Mouse (Mus musculus): ENCODE measurements around the gene Olfr898. TPM values are rescaled to one million over a fixed set of nuclear protein-coding genes. Genes with fewer than 3 reads are reported as not detected.

The Olfr898 gene
- not detected in 2 replicates for polyA plus RNA-seq (2012; ENCODE audit: low replicate concordance)

DNA sequence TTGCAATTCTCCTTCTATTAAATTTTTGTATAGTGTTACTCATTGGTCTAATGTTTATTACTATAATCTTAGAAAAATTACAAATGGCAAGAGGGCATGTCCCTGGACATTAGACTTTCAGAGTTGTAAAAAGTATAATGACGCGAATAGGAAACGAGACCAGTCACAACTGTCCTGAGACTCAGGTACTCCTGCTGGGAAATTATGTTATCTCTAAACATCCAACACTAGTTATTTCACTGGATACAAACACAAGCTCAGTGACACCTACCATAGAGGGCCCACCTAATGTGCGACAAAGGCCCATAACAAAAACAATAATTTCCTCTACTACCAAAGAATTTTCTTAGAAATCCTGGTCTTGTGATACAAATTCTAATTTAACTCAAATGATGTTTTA is at the start of gene Olfr898:
Olfr898 (plus strand) TSS at position 301 of the 400 bp plus-strand sequence.

DNA sequence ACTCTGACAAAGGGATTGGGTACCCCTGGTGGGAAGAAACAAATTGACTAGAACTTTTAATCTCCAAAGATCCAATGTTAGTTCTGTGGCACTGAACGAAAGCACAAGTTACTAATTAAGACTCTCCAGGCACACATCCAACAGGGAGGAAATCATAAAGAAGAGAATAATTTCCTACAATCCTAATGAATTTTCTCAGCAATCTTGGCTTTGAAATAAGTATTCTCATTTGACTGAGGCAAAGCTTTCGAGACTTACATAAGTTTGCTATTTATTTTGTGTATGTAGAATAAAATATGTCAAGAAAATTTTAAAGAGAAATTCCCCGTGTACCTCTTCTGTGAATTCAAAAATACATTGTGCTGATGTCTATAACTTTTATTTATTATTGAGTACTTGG is 19.5 kb upstream of the Olfr898 start, which contains the start of gene Olfr25:
Olfr25 (plus strand) TSS at position 301 of the 400 bp plus-strand sequence.

DNA sequence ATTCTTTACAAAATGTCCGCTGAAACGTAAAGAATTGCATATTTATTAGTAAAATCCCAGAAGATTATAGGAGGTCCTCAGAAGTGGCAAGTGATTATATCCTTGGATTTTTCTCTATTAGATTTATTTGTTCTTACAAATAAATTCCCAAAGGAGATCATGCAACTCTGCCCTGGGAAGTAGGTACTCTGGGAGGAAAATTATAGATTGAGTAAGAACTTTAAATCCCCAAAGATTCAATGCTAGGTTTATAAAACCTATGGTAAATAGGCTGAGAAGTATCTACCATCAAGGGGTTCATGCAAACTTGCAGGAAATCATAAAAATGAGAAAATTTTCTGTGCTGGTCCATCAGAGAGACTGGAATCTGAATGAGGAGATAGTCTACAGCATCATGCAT is 18.4 kb downstream of the Olfr898 start, which contains the start of gene Olfr250:
Olfr250 (plus strand) TSS at position 301 of the 400 bp plus-strand sequence.

DNA sequence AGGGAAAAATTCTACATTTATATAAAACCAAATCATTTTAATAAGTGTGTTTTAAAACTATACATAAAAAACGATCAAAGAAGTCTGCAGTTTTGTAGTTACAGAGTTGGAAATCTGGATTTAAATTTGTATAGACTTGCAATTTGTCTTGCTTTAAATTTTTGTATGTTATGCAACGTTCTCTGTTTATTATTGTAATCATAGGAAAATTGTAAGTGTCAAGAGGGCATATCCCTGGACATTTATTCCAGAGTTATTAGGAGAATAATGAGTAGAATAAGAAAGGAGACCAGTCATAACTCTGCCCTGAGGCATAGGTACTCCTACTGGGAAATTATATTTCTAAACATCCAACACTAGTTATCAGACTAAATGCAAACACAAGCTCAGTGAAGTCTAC is 28.6 kb downstream of the Olfr898 start, which contains the start of gene Olfr251:
Olfr251 (plus strand) TSS at position 301 of the 400 bp plus-strand sequence.

DNA sequence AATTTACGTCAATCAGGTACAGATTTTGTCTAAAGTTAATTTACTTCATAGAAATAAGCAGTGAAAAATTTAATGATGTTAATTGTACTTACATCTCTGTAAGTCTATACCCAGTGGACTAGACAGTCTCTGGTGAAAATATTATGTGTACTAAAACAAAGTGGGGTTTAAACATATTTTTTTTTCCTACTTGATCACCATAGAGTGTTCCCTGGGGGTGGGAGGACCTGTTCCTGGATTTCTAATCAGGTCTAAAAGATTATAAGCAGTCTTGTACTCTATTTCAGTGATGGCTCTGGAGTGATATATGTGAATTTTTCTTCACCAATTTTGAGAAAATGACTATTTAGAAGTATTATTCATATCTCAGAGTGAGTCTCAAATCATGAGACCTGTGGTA is 53.2 kb downstream of the Olfr898 start, which contains the start of gene Olfr147:
Olfr147 (plus strand) TSS at position 301 of the 400 bp plus-strand sequence.

Other genes starting within 250 kb of the Olfr898 start
- gene Olfr888, start 240.3 kb upstream of the Olfr898 start, polyA plus RNA-seq (2012; ENCODE audit: low replicate concordance) = not detected in 2 replicates
- not detected in 2 replicates for gene Olfr889, start 233.2 kb upstream of the Olfr898 start, polyA plus RNA-seq (2012; ENCODE audit: low replicate concordance)
- not detected in 2 replicates for gene Olfr890, start 205.9 kb upstream of the Olfr898 start, polyA plus RNA-seq (2012; ENCODE audit: low replicate concordance)
- not detected in 2 replicates for gene Olfr891, start 167.6 kb upstream of the Olfr898 start, polyA plus RNA-seq (2012; ENCODE audit: low replicate concordance)
- not detected in 2 replicates for gene Olfr893, start 140.0 kb upstream of the Olfr898 start, polyA plus RNA-seq (2012; ENCODE audit: low replicate concordance)
- gene Olfr894, start 130.4 kb upstream of the Olfr898 start, polyA plus RNA-seq (2012; ENCODE audit: low replicate concordance) = not detected in 2 replicates
- gene Olfr143, start 95.6 kb upstream of the Olfr898 start, polyA plus RNA-seq (2012; ENCODE audit: low replicate concordance) = not detected in 2 replicates
- gene Olfr895, start 80.6 kb upstream of the Olfr898 start, polyA plus RNA-seq (2012; ENCODE audit: low replicate concordance) = not detected in 2 replicates
- gene Olfr896-ps1, start 57.3 kb upstream of the Olfr898 start, polyA plus RNA-seq (2012; ENCODE audit: low replicate concordance) = 0.05 TPM in 1 of 2 replicates, not detected in the other
- 0.02 TPM in 1 of 2 replicates, not detected in the other for gene Olfr25, start 19.4 kb upstream of the Olfr898 start, polyA plus RNA-seq (2012; ENCODE audit: low replicate concordance)
- gene Olfr250, start 18.5 kb downstream of the Olfr898 start, polyA plus RNA-seq (2012; ENCODE audit: low replicate concordance) = not detected in 2 replicates
- gene Olfr251, start 28.7 kb downstream of the Olfr898 start, polyA plus RNA-seq (2012; ENCODE audit: low replicate concordance) = not detected in 2 replicates
- not detected in 2 replicates for gene Olfr147, start 53.3 kb downstream of the Olfr898 start, polyA plus RNA-seq (2012; ENCODE audit: low replicate concordance)
- gene Olfr901, start 81.0 kb downstream of the Olfr898 start, polyA plus RNA-seq (2012; ENCODE audit: low replicate concordance) = not detected in 2 replicates
- gene Olfr902, start 99.2 kb downstream of the Olfr898 start, polyA plus RNA-seq (2012; ENCODE audit: low replicate concordance) = not detected in 2 replicates
- gene Olfr904, start 114.7 kb downstream of the Olfr898 start, polyA plus RNA-seq (2012; ENCODE audit: low replicate concordance) = not detected in 2 replicates
- gene Olfr905, start 122.7 kb downstream of the Olfr898 start, polyA plus RNA-seq (2012; ENCODE audit: low replicate concordance) = not detected in 2 replicates
- not detected in 2 replicates for gene Olfr906, start 138.7 kb downstream of the Olfr898 start, polyA plus RNA-seq (2012; ENCODE audit: low replicate concordance)
- gene Olfr907, start 147.4 kb downstream of the Olfr898 start, polyA plus RNA-seq (2012; ENCODE audit: low replicate concordance) = not detected in 2 replicates
- gene Olfr911-ps1, start 173.2 kb downstream of the Olfr898 start, polyA plus RNA-seq (2012; ENCODE audit: low replicate concordance) = not detected in 2 replicates
- not detected in 2 replicates for gene Olfr910, start 189.4 kb downstream of the Olfr898 start, polyA plus RNA-seq (2012; ENCODE audit: low replicate concordance)
- gene Olfr912, start 231.8 kb downstream of the Olfr898 start, polyA plus RNA-seq (2012; ENCODE audit: low replicate concordance) = not detected in 2 replicates
- gene Olfr913, start 244.3 kb downstream of the Olfr898 start, polyA plus RNA-seq (2012; ENCODE audit: low replicate concordance) = not detected in 2 replicates

Data from hematopoietic multipotent progenitor cell, adult 10-12 weeks (in vitro differentiated cells).